Mouse (Mus musculus) ES-E14 (cell line): ENCODE results near the gene Fam185a.

Experiments
- MAFK ChIP-seq: IDR thresholded peaks from 2 replicates; pipeline ENCODE4 v1.6.1; 2014; ENCODE audit warnings: mild to moderate bottlenecking, low read depth, low read length, inconsistent platforms; ENCODE audit not compliant: insufficient read depth
- ZC3H11A ChIP-seq: IDR thresholded peaks from 2 replicates; pipeline ENCODE4 v1.6.1; 2012; ENCODE audit warnings: low read depth, mild to moderate bottlenecking, inconsistent platforms, low read length, borderline replicate concordance
- ZNF384 ChIP-seq: IDR thresholded peaks from 2 replicates; pipeline ENCODE4 v1.6.1; 2012; ENCODE audit warnings: low read depth, low read length, inconsistent platforms

GRCm38 (mm10) chr5:21481521-21481920 is 56.8 kb downstream of the Fam185a start:
- TF ChIP-seq ZNF384 (no peak), MAFK (no peak), ZC3H11A (no peak)
